In the genomic region with DNA sequence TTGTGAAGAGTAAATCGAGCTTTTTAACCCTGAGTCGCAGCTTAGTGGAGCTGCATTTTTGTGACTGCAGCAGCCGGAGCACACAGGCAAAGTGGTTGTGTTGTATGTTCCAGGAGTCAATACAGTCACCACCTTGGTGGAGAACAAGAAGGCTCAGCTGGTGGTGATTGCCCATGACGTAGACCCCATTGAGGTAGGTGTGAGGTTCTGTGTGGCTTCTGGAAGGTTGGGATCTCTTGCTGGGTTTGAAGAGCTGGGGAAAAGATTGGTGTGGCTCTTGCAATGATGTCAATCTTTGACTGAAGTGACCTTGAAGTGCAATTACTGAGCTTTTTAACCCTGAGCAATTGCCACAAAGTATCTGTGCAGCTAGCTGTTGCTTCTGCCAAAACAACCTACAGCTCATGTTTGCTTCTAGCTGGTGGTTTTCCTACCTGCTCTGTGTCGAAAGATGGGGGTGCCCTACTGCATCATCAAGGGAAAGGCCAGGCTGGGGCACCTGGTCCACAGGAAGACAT, we compare ENCODE assay signal across 8 mouse cellular contexts. TPM values are rescaled to one million over a fixed set of nuclear protein-coding genes. Genes with fewer than 3 reads are reported as not detected.
DNase-seq lines count a peak whose midpoint lies in the region; ATAC-seq lines count a peak whose summit lies in the region.

No protein-coding gene starts in this region.

- no peaks in the 10 kb centered on the region for H3K27me3 ChIP-seq in lung, embryonic 16.5 days (ENCODE audit: control insufficient read depth, insufficient read depth, low read depth, low read length)
- no peaks in the 10 kb centered on the region for H3K27me3 ChIP-seq in forebrain, embryonic 12.5 days
- no peaks in the 10 kb centered on the region for H3K27me3 ChIP-seq in limb, embryonic 13.5 days
- H3K27me3 ChIP-seq in stomach, embryonic 14.5 days (ENCODE audit: control insufficient read depth, insufficient read depth, low read length), result no peaks in the 10 kb centered on the region

- no peaks in the 10 kb centered on the region for H3K9me3 ChIP-seq in lung, embryonic 16.5 days (ENCODE audit: control insufficient read depth, low read length)
- no peaks in the 10 kb centered on the region for H3K9me3 ChIP-seq in forebrain, embryonic 12.5 days
- H3K9me3 ChIP-seq in limb, embryonic 13.5 days, result no peaks in the 10 kb centered on the region
- H3K9me3 ChIP-seq in stomach, embryonic 14.5 days (ENCODE audit: control insufficient read depth, low read depth, low read length), result no peaks in the 10 kb centered on the region

- peaks cover 32% of the 10 kb centered on the region for H3K36me3 ChIP-seq in lung, embryonic 16.5 days (ENCODE audit: control insufficient read depth, insufficient read depth, low read length)
- H3K36me3 ChIP-seq in forebrain, embryonic 12.5 days (replicated peaks), result peaks cover 47% of the 10 kb centered on the region
- H3K36me3 ChIP-seq in limb, embryonic 13.5 days, result peaks cover 47% of the 10 kb centered on the region
- H3K36me3 ChIP-seq in stomach, embryonic 14.5 days (ENCODE audit: control insufficient read depth, insufficient read depth, low read length), result peaks cover 36% of the 10 kb centered on the region

- H3K4me3 ChIP-seq in lung, embryonic 16.5 days (ENCODE audit: low read length), result peak overlapping the region; percentile 75
- H3K4me3 ChIP-seq in forebrain, embryonic 12.5 days (replicated peaks), result peak overlapping the region; percentile 88
- H3K4me3 ChIP-seq in limb, embryonic 13.5 days, result peak overlapping the region; percentile 91
- peak overlapping the region; percentile 80 for H3K4me3 ChIP-seq in stomach, embryonic 14.5 days (ENCODE audit: low read depth, low read length)

- H3K27ac ChIP-seq in lung, embryonic 16.5 days (ENCODE audit: low read length), result no peak overlapping the region
- no peak overlapping the region for H3K27ac ChIP-seq in forebrain, embryonic 12.5 days
- H3K27ac ChIP-seq in limb, embryonic 13.5 days, result no peak overlapping the region
- H3K27ac ChIP-seq in stomach, embryonic 14.5 days (ENCODE audit: low read length), result no peak overlapping the region

- H3K9ac ChIP-seq in lung, embryonic 16.5 days (ENCODE audit: low read length), result peak overlapping the region; percentile 90
- peak overlapping the region; percentile 98 for H3K9ac ChIP-seq in forebrain, embryonic 12.5 days
- peak overlapping the region; percentile 100 for H3K9ac ChIP-seq in limb, embryonic 13.5 days
- peak overlapping the region; percentile 96; the same call in 1 of the 2 replicates for H3K9ac ChIP-seq in stomach, embryonic 14.5 days (replicated peaks; ENCODE audit: low read depth, low read length)

- no peak for DNase-seq in lung, postnatal 4 days
- no peak for DNase-seq in frontal cortex, postnatal 25 days (ENCODE audit: low spot score in 2 of 2)
- no peak for DNase-seq in frontal cortex, adult 2 months (ENCODE audit: extremely low spot score in 1 of 2, low spot score in 1 of 2)

- H3K4me2 ChIP-seq in lung, embryonic 16.5 days (ENCODE audit: low read depth, low read length), result peak overlapping the region; percentile 95
- H3K4me2 ChIP-seq in forebrain, embryonic 12.5 days, result peak overlapping the region; percentile 100
- peak overlapping the region; percentile 100 for H3K4me2 ChIP-seq in limb, embryonic 13.5 days (replicated peaks)
- H3K4me2 ChIP-seq in stomach, embryonic 14.5 days (replicated peaks; ENCODE audit: low read depth, low read length), result peak overlapping the region; percentile 92

- peaks cover 33% of the 10 kb centered on the region for H3K4me1 ChIP-seq in lung, embryonic 16.5 days (replicated peaks; ENCODE audit: control insufficient read depth, insufficient read depth, low read length)
- H3K4me1 ChIP-seq in forebrain, embryonic 12.5 days, result peaks cover 58% of the 10 kb centered on the region
- peaks cover 53% of the 10 kb centered on the region for H3K4me1 ChIP-seq in limb, embryonic 13.5 days
- H3K4me1 ChIP-seq in stomach, embryonic 14.5 days (ENCODE audit: control insufficient read depth, insufficient read depth, low read length), result peaks cover 32% of the 10 kb centered on the region

- WGBS in lung, embryonic 16.5 days, result 64% methylated on average over 5 of the region's 5 CpGs
- WGBS in forebrain, embryonic 12.5 days, result 71% methylated on average over 5 of the region's 5 CpGs
- 66% methylated on average over 5 of the region's 5 CpGs for WGBS in limb, embryonic 13.5 days
- 72% methylated on average over 5 of the region's 5 CpGs for WGBS in stomach, embryonic 14.5 days

- ATAC-seq in lung, embryonic 16.5 days (ENCODE audit: low read depth), result no peak
- no peak for ATAC-seq in forebrain, embryonic 12.5 days (ENCODE audit: low FRiP score)
- no peak for ATAC-seq in limb, embryonic 13.5 days (ENCODE audit: low FRiP score, low read depth)
- ATAC-seq in stomach, embryonic 14.5 days (ENCODE audit: insufficient number of reproducible peaks, insufficient read depth, low FRiP score, low read depth), result no peak
- ATAC-seq in inflammation-experienced regulatory T-cells, adult 6 months, result no peak

RNA-seq across cellular contexts. Expression of a gene that starts 1.7 kb away (rescaled TPM):
- 578 and 617 TPM in 2 replicates for polyA plus RNA-seq in lung, embryonic 16.5 days (2015; fragmentation: Nextera tagmentation; extraction: Ambion mirVana)
- polyA plus RNA-seq in forebrain, embryonic 12.5 days (2016; fragmentation: Nextera tagmentation; extraction: Ambion mirVana), result 560 and 566 TPM in 2 replicates
- polyA plus RNA-seq in limb, embryonic 13.5 days (2015; fragmentation: Nextera tagmentation; extraction: Ambion mirVana), result 647 and 667 TPM in 2 replicates
- 712 and 713 TPM in 2 replicates for polyA plus RNA-seq in stomach, embryonic 14.5 days (2014; fragmentation: Nextera tagmentation; extraction: Ambion mirVana)
- 705 and 741 TPM in 2 replicates for polyA plus RNA-seq in frontal cortex, adult 2 months (2012; rRNA removed)
- polyA plus RNA-seq in inflammation-experienced regulatory T-cells, adult 6 months (2017; shearing (Covaris generic)), result 1,000 to 10,000 TPM in 1 of 3 experiments, 100 to 1,000 TPM in 2; 540 to 1,152 (median 653) TPM

RNA-seq across cellular contexts. Expression of a gene that starts 1.8 kb away (rescaled TPM):
- polyA plus RNA-seq in lung, embryonic 16.5 days (2015; fragmentation: Nextera tagmentation; extraction: Ambion mirVana), result 48.5 and 49.1 TPM in 2 replicates
- 139 and 144 TPM in 2 replicates for polyA plus RNA-seq in forebrain, embryonic 12.5 days (2016; fragmentation: Nextera tagmentation; extraction: Ambion mirVana)
- polyA plus RNA-seq in limb, embryonic 13.5 days (2015; fragmentation: Nextera tagmentation; extraction: Ambion mirVana), result 58.7 and 59.1 TPM in 2 replicates
- polyA plus RNA-seq in stomach, embryonic 14.5 days (2014; fragmentation: Nextera tagmentation; extraction: Ambion mirVana), result 30.3 and 31.1 TPM in 2 replicates
- polyA plus RNA-seq in frontal cortex, adult 2 months (2012; rRNA removed), result 51.7 and 53.9 TPM in 2 replicates
- polyA plus RNA-seq in inflammation-experienced regulatory T-cells, adult 6 months (2017; shearing (Covaris generic)), result 10 to 100 TPM; 10.2 to 16.7 (median 11.1) TPM

RNA-seq across cellular contexts. Expression of a gene that starts 3.9 kb away (rescaled TPM):
- polyA plus RNA-seq in lung, embryonic 16.5 days (2015; fragmentation: Nextera tagmentation; extraction: Ambion mirVana), result 33.0 and 34.6 TPM in 2 replicates
- 49.6 and 50.9 TPM in 2 replicates for polyA plus RNA-seq in forebrain, embryonic 12.5 days (2016; fragmentation: Nextera tagmentation; extraction: Ambion mirVana)
- 42.0 and 48.8 TPM in 2 replicates for polyA plus RNA-seq in limb, embryonic 13.5 days (2015; fragmentation: Nextera tagmentation; extraction: Ambion mirVana)
- 33.2 and 36.8 TPM in 2 replicates for polyA plus RNA-seq in stomach, embryonic 14.5 days (2014; fragmentation: Nextera tagmentation; extraction: Ambion mirVana)
- 54.6 and 58.2 TPM in 2 replicates for polyA plus RNA-seq in frontal cortex, adult 2 months (2012; rRNA removed)
- 10 to 100 TPM; 31.8 to 57.2 (median 52.2) TPM for polyA plus RNA-seq in inflammation-experienced regulatory T-cells, adult 6 months (2017; shearing (Covaris generic))

RNA-seq across cellular contexts. Expression of a gene that starts 4.0 kb away (rescaled TPM):
- polyA plus RNA-seq in lung, embryonic 16.5 days (2015; fragmentation: Nextera tagmentation; extraction: Ambion mirVana), result 51.9 and 57.3 TPM in 2 replicates
- 51.2 and 54.4 TPM in 2 replicates for polyA plus RNA-seq in forebrain, embryonic 12.5 days (2016; fragmentation: Nextera tagmentation; extraction: Ambion mirVana)
- 58.1 and 58.7 TPM in 2 replicates for polyA plus RNA-seq in limb, embryonic 13.5 days (2015; fragmentation: Nextera tagmentation; extraction: Ambion mirVana)
- 50.4 and 52.4 TPM in 2 replicates for polyA plus RNA-seq in stomach, embryonic 14.5 days (2014; fragmentation: Nextera tagmentation; extraction: Ambion mirVana)
- polyA plus RNA-seq in frontal cortex, adult 2 months (2012; rRNA removed), result 128 and 129 TPM in 2 replicates
- polyA plus RNA-seq in inflammation-experienced regulatory T-cells, adult 6 months (2017; shearing (Covaris generic)), result 100 to 1,000 TPM; 110 to 139 (median 122) TPM

RNA-seq across cellular contexts. Expression of a gene that starts 9.6 kb away (rescaled TPM):
- polyA plus RNA-seq in lung, embryonic 16.5 days (2015; fragmentation: Nextera tagmentation; extraction: Ambion mirVana), result 22.6 and 25.3 TPM in 2 replicates
- 28.8 and 29.5 TPM in 2 replicates for polyA plus RNA-seq in forebrain, embryonic 12.5 days (2016; fragmentation: Nextera tagmentation; extraction: Ambion mirVana)
- 30.7 and 31.5 TPM in 2 replicates for polyA plus RNA-seq in limb, embryonic 13.5 days (2015; fragmentation: Nextera tagmentation; extraction: Ambion mirVana)
- polyA plus RNA-seq in stomach, embryonic 14.5 days (2014; fragmentation: Nextera tagmentation; extraction: Ambion mirVana), result 17.0 and 18.4 TPM in 2 replicates
- polyA plus RNA-seq in frontal cortex, adult 2 months (2012; rRNA removed), result 20.2 and 20.8 TPM in 2 replicates
- 10 to 100 TPM; 23.0 to 39.2 (median 33.5) TPM for polyA plus RNA-seq in inflammation-experienced regulatory T-cells, adult 6 months (2017; shearing (Covaris generic))
